Mouse (Mus musculus) telencephalon, adult 2 months (tissue): ENCODE data around the gene Txnrd3.

Experiments
- DNase-seq: peaks from one replicate; pipeline ENCODE4 v3.0.0-alpha.2; 2011; ENCODE audit warnings: low read depth, low spot score

Gene Txnrd3

GRCm38 (mm10) chr6:89655011-89655410, 11.2 kb downstream of the Txnrd3 start:
- no peak for DNase-seq

GRCm38 (mm10) chr6:89658342-89658741, 14.6 kb downstream of the Txnrd3 start:
- DNase-seq = no peak

DNA sequence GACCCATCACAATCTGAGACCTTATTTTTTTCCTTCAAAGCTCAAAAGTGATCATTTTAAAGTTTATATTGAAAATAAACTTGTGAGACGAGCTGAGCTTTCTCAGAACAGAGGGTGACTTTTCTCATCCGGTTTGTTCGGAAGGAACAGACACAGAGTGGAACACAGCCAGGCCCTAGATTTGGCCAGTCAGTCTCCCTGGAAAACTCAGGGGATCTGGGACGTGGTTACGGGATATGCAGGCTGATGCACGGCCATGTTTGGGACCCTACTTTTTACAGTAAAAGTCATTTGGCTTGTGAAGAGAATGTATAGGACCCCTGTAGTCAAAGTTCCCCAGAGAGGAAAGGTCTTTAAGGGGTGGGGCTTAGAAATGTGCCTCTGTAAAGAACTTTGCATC, 15.1 kb downstream of the Txnrd3 start:
- no peak for DNase-seq

DNA sequence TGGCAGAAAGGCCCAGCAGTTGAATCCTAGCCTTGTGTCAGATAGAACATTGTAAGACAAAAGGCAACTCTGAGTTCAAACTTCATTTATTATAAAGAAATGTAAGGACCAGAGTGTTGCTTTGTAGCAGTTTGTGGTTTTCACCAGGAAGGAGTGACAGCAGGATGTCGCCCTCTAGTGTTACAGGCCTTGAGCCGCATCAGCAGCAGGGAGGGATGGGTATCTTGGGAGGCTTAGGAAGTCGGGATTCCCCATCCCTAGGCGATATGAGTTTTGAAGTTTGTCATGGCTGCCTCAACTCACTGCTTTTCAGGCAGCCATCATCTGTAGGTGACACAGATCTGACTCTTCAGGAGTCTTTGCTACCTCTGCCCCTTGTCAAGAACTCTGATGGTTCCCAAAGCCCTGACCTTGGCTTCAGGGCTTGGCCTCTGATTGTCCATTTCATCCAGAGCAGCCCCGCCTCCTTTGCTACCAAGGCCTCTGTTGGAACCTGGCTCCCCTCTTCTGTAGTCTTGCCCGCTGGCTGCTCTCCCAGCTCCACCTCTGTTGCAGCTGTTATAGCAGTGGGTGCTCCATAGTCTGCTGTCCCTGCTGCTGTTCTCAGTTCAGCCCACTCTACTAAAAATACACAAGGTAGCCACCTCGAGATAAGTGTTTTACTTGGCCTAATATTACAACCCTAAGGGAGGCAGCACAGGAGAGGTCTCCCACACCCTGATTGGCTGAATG, 16.1 kb downstream of the Txnrd3 start:
- no peak for DNase-seq

DNA sequence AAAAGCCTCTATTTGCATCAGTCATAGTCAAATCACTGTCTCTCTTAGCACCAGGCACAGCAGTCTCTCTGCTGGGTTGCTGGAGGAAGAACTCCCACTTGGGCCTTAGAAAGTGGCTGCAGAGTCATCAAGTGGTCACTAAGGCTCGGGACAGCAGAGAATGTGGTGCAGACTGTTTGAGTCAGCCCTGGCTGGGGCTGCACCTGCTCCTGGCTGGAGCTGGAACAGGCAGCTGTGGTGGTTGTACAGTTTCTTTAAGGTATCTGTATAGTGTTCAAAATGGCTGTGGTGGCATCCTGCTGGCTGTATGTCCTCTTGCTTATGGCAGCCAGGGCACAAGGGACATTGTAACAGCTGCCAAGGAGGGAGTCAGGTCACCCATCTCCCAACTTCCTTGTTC, 16.7 kb downstream of the Txnrd3 start:
- no peak for DNase-seq

DNA sequence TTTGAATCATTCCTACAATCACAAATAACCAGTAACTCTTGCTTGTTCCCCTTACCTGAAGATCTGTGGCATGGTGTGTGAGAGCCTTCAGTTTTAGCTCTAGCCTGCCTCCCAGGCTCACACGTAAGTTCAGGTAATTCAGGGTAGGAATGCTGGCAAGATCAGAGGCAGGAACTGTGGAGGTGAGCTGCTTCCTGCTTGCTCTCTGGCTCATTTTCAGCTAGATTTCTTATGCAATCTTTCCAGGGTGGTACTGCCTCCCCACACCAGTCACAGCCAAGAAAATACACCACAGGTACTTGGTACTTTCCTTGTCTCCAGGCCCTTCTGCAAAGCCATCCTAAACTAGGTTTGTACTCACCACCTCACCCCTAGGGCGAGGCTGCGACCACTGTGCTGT, 18.7 kb downstream of the Txnrd3 start:
- DNase-seq = no peak

GRCm38 (mm10) chr6:89665155-89665554, 21.4 kb downstream of the Txnrd3 start:
- DNase-seq = no peak

- no peak for DNase-seq
Measured at GRCm38 (mm10) chr6:89665667-89666066, 21.9 kb downstream of the Txnrd3 start.

- no peak for DNase-seq
Measured at GRCm38 (mm10) chr6:89666976-89667375, 23.2 kb downstream of the Txnrd3 start.

GRCm38 (mm10) chr6:89669556-89669955, 25.8 kb downstream of the Txnrd3 start:
- DNase-seq = no peak

GRCm38 (mm10) chr6:89671431-89671830, 27.6 kb downstream of the Txnrd3 start:
- no peak for DNase-seq

- DNase-seq = no peak
Measured at GRCm38 (mm10) chr6:89672641-89673040, 28.9 kb downstream of the Txnrd3 start.

DNA sequence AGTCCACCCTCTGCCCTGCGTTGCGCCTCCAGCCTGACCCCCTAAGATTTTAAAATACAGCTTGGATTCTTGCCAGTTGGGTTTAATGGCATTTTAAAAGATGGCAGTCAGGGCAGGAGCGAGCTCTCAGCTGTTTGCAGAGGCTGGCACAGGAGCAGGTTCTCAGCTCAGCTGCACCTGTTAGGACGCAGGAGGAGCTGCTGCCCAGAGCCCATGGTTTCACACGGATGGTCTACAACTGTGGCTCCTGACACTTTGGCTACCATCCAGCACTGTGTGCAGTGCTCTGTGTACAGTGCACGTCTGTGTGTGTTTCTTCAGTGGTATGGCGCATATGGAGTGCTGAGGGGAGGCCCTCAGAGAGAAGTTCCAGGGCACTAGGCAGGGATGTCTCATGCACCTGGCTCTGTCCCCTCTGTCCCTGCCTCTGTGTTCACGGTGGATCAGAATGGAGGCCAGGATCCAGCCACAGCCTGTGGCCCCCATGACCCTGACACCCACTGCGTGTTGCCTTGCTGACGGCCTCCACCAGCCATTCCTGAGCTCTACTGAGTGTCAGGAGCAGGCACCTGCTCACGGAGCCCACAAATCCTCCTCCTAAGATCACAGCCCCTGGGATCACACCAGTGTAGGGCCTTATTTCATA, 29.5 kb downstream of the Txnrd3 start:
- no peak for DNase-seq

- DNase-seq = no peak
Measured at GRCm38 (mm10) chr6:89678522-89678921, 34.7 kb downstream of the Txnrd3 start.

- no peak for DNase-seq
Measured at GRCm38 (mm10) chr6:89679291-89679835, 35.6 kb downstream of the Txnrd3 start.

- no peak for DNase-seq
Measured at GRCm38 (mm10) chr6:89680155-89680554, 36.4 kb downstream of the Txnrd3 start.

DNA sequence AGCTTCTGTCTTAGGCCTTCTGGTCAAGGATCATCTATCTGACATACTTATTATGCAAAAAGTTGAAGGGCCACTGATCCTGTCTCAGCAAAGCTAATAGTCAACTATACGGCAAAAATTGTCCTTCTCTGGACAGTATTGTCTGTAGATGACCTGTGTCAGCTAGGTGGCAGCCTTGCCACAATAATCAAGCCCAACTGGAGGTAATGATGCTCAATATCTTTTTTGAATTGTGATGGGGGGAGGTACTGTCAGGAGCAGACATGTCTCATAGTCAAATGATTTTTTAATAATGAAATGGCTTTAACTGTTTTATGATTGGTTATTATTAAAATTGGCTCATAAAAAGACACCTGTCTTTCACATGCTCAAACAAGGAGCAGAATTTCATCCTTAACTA, 40.4 kb downstream of the Txnrd3 start:
- DNase-seq = no peak

- no peak for DNase-seq
Measured at GRCm38 (mm10) chr6:89687100-89687499, 43.3 kb downstream of the Txnrd3 start.

DNA sequence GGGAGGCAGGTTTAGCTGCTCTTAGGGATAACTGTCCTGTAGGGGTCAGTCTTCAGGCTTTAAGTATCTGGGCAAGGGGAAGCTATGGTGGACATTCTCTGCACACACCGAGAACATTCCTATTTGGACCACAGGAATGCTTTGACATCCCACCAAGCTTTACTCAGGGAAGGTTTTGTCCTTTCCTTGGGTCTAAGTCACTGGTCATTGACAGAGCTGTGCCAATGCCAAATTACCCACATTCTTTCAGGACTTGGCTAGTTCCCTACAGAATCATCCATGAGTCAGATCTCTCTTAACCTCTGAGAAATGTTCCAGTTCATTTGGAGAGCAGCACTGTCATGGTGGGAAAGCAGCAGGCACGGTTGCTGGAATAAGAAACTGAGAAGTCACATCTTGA, 62.8 kb downstream of the Txnrd3 start:
- DNase-seq = no peak

- DNase-seq = no peak
Measured at GRCm38 (mm10) chr6:89707240-89707639, 63.5 kb downstream of the Txnrd3 start, which contains the start of gene Vmn1r40. TSS of gene Vmn1r40 (plus strand) at chr6:89707540.

DNA sequence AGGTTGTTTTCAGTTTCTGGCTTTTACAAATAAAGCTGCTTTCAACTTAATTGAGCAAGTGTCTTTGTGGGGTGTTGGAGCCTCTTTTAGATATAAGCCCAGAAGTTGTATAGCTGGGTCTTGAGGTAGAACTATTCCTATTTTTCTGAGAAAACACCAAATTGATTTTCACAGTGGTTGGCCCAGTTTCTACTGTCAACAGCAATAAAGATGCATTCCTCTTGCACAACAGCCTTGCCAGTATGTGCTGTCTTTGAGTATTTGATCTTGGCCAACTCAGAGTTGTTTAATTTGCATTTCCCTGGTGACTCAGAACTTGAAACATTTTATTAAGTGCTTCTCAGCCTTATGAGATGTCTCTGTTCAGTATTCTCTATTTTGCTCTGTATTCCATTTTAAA, 74.3 kb downstream of the Txnrd3 start:
- DNase-seq = no peak
